Comparison of ENCODE assay signal across 8 mouse cellular contexts in genomic region chr3:129901271-129901809, GRCm38 (mm10). TPM values are rescaled to one million over a fixed set of nuclear protein-coding genes. Genes with fewer than 3 reads are reported as not detected.
DNase-seq lines count a peak whose midpoint lies in the region; ATAC-seq and TF ChIP-seq lines count a peak whose summit lies in the region.

Gene Casp6, plus strand, starts transcription at chr3:129901425.

- H3K4me3 ChIP-seq in heart, embryonic 14.5 days (ENCODE audit: control insufficient read depth in 1 of 2, insufficient read depth in 1 of 2, low read depth in 1 of 2, low read length in 2 of 2), result peak within 1 kb of the TSS; percentile 75 to 95
- peak within 1 kb of the TSS; percentile 69 for H3K4me3 ChIP-seq in kidney, postnatal 0 days (replicated peaks; ENCODE audit: low read depth, low read length)
- peak within 1 kb of the TSS; percentile 72 for H3K4me3 ChIP-seq in liver, embryonic 11.5 days (ENCODE audit: low read depth, low read length)
- peak within 1 kb of the TSS; percentile 45 for H3K4me3 ChIP-seq in myocyte

- DNase-seq in c-Kit-negative CD71-positive TER-119-positive erythroid progenitor cells, embryonic 14.5 days (ENCODE audit: low read depth, low spot score), result peak; percentile 62
- peak; percentile 40 for DNase-seq in fibroblast of lung, adult 2 months (ENCODE audit: low read depth)
- peak; percentile 90 for DNase-seq in kidney, postnatal 0 days (ENCODE audit: low spot score)
- DNase-seq in liver, embryonic 11.5 days (ENCODE audit: low spot score), result peak; percentile 91
- peak; percentile 87 for DNase-seq in splenic B cell, adult 2 months (ENCODE audit: low read depth, low spot score)

- peak; percentile 87 for TF ChIP-seq POLR2A in myocyte (IDR thresholded peaks at IDR 0.05; ENCODE audit: insufficient read length, low read depth)

- TF ChIP-seq CTCF in kidney, postnatal 0 days (IDR thresholded peaks at IDR 0.05; ENCODE audit: low read depth), result no peak

- ATAC-seq in CD4-positive, CD25-positive, alpha-beta regulatory T cell, adult 4 months, result peak; percentile 97
- peak; percentile 86 for ATAC-seq in heart, embryonic 14.5 days (ENCODE audit: insufficient number of reproducible peaks, insufficient read depth, low FRiP score, low read depth)
- ATAC-seq in kidney, postnatal 0 days (replicated peaks; ENCODE audit: low FRiP score, low read depth), result peak; percentile 90
- peak; percentile 90 for ATAC-seq in liver, embryonic 11.5 days (replicated peaks; ENCODE audit: low FRiP score)

- peaks cover 13% of the 10 kb centered on the region for H3K36me3 ChIP-seq in heart, embryonic 14.5 days (ENCODE audit: control insufficient read depth, insufficient read depth, low read length)
- H3K36me3 ChIP-seq in kidney, postnatal 0 days (ENCODE audit: insufficient read depth, low read length), result 0 out of 2 replicates have a peak, but pooled peaks cover 4% of the 10 kb centered on the region
- peaks cover 3% of the 10 kb centered on the region; the same call in 1 of the 2 replicates for H3K36me3 ChIP-seq in liver, embryonic 11.5 days (ENCODE audit: control insufficient read depth, insufficient read depth, low read length)
- H3K36me3 ChIP-seq in myocyte (ENCODE audit: control insufficient read depth, insufficient read depth), result no peaks in the 10 kb centered on the region
- H3K36me3 ChIP-seq in splenic B cell, adult 2 months (ENCODE audit: control insufficient read depth, insufficient read depth, low read length, poor library complexity, severe bottlenecking), result no peaks in the 10 kb centered on the region

- H3K27ac ChIP-seq in heart, embryonic 14.5 days (replicated peaks in 1 of 2; ENCODE audit: control insufficient read depth in 1 of 2, insufficient read depth in 1 of 2, low read depth in 2 of 2, low read length in 2 of 2), result peak within 1 kb of the TSS; percentile 81 to 83
- H3K27ac ChIP-seq in kidney, postnatal 0 days, result peak within 1 kb of the TSS; percentile 73
- H3K27ac ChIP-seq in liver, embryonic 11.5 days (ENCODE audit: low read depth, low read length), result peak within 1 kb of the TSS; percentile 60; the same call in 1 of the 2 replicates

- WGBS in heart, embryonic 14.5 days, result under 1% methylated on average over 34 of the region's 34 CpGs
- WGBS in kidney, postnatal 0 days, result 0% methylated on average over 34 of the region's 34 CpGs
- WGBS in liver, embryonic 11.5 days, result under 1% methylated on average over 34 of the region's 34 CpGs

- H3K4me1 ChIP-seq in heart, embryonic 14.5 days (ENCODE audit: control insufficient read depth in 2 of 2, insufficient read depth in 2 of 2, low read length in 2 of 2), result peaks cover 11 to 13% of the 10 kb centered on the region in 2 experiments
- H3K4me1 ChIP-seq in kidney, postnatal 0 days (replicated peaks; ENCODE audit: insufficient read depth, low read length), result 0 out of 2 replicates have a peak, but pooled peaks cover 6% of the 10 kb centered on the region
- peaks cover 29% of the 10 kb centered on the region for H3K4me1 ChIP-seq in liver, embryonic 11.5 days (replicated peaks; ENCODE audit: control insufficient read depth, insufficient read depth, low read length)

- peak within 1 kb of the TSS; percentile 77 for H3K9ac ChIP-seq in heart, embryonic 14.5 days (ENCODE audit: low read length)
- H3K9ac ChIP-seq in kidney, postnatal 0 days (ENCODE audit: low read depth, low read length), result peak within 1 kb of the TSS; percentile 68
- peak within 1 kb of the TSS; percentile 79 for H3K9ac ChIP-seq in liver, embryonic 11.5 days (ENCODE audit: low read depth, low read length)

- no peaks in the 10 kb centered on the region for H3K79me2 ChIP-seq in myocyte (ENCODE audit: control insufficient read depth, insufficient read depth)

- no peaks in the 10 kb centered on the region for H3K27me3 ChIP-seq in heart, embryonic 14.5 days (ENCODE audit: control insufficient read depth, insufficient read depth, low read length)
- no peaks in the 10 kb centered on the region for H3K27me3 ChIP-seq in kidney, postnatal 0 days (ENCODE audit: insufficient read depth, low read length)
- H3K27me3 ChIP-seq in liver, embryonic 11.5 days (replicated peaks; ENCODE audit: control insufficient read depth, insufficient read depth, low read length), result no peaks in the 10 kb centered on the region
- H3K27me3 ChIP-seq in myocyte (ENCODE audit: control insufficient read depth, insufficient read depth, insufficient read length), result no peaks in the 10 kb centered on the region
- H3K27me3 ChIP-seq in splenic B cell, adult 2 months (ENCODE audit: control insufficient read depth, insufficient read depth, low read length, poor library complexity, severe bottlenecking), result no peaks in the 10 kb centered on the region

- peak within 1 kb of the TSS; percentile 67 for H3K4me2 ChIP-seq in heart, embryonic 14.5 days (ENCODE audit: low read length)
- peak within 1 kb of the TSS; percentile 83 for H3K4me2 ChIP-seq in kidney, postnatal 0 days (ENCODE audit: low read length)
- peak within 1 kb of the TSS; percentile 86 for H3K4me2 ChIP-seq in liver, embryonic 11.5 days
- H3K4me2 ChIP-seq in myocyte (ENCODE audit: low read depth), result peak within 1 kb of the TSS; percentile 84

- H3ac ChIP-seq in myocyte (ENCODE audit: control insufficient read depth, insufficient read length), result no peak within 1 kb of the TSS

- no peaks in the 10 kb centered on the region for H3K9me3 ChIP-seq in heart, embryonic 14.5 days (ENCODE audit: control insufficient read depth, low read length)
- H3K9me3 ChIP-seq in kidney, postnatal 0 days (replicated peaks; ENCODE audit: low read length), result no peaks in the 10 kb centered on the region
- H3K9me3 ChIP-seq in liver, embryonic 11.5 days (ENCODE audit: control insufficient read depth, low read length), result no peaks in the 10 kb centered on the region

TF ChIP-seq in myocyte, 11 proteins besides CTCF, POLR2A, EP300 and RAD21:
- TF ChIP-seq SRF (IDR thresholded peaks at IDR 0.05; ENCODE audit: control insufficient read depth, insufficient read length, low read depth), result peak; percentile 6
- TF ChIP-seq POLR2AphosphoS2 (IDR thresholded peaks at IDR 0.05; ENCODE audit: insufficient read length, low read depth), result peak; percentile 92
- no peak for TF ChIP-seq MYOD1 (IDR thresholded peaks at IDR 0.05; ENCODE audit: control insufficient read depth in 1 of 3, insufficient read length in 2 of 3, low read depth in 2 of 3)

RNA-seq across cellular contexts. Expression of gene Casp6, which starts in this region (rescaled TPM):
- 10 to 100 TPM; 61.7 to 71.8 TPM for polyA plus RNA-seq in CD4-positive, CD25-positive, alpha-beta regulatory T cell, adult 4 months (2017; shearing (Covaris generic))
- 66.4 and 74.2 TPM in 2 replicates for polyA plus RNA-seq in heart, embryonic 14.5 days (2014; fragmentation: Nextera tagmentation; extraction: Ambion mirVana)
- 80.6 and 81.2 TPM in 2 replicates for polyA plus RNA-seq in kidney, postnatal 0 days (2015; fragmentation: Nextera tagmentation; extraction: Ambion mirVana)
- 80.7 and 82.4 TPM in 2 replicates for polyA plus RNA-seq in liver, embryonic 11.5 days (2014; fragmentation: Nextera tagmentation; extraction: Ambion mirVana)
- polyA plus RNA-seq in myocyte (2012; fragmentation: generic; extraction: Trizol), result 12.7 TPM

Comparison
In these comparisons a context has a peak if more than half of its experiments do, and no peak if none do; other contexts are left out.
1. Peak in every context shown above with its lines: DNase-seq, ATAC-seq, H3K4me3 ChIP-seq and H3K27ac ChIP-seq.
2. DNase-seq: peak in every context shown above with its lines; median percentile 91 in liver, embryonic 11.5 days; 90 in kidney, postnatal 0 days; 87 in splenic B cell, adult 2 months; 62 in c-Kit-negative CD71-positive TER-119-positive erythroid progenitor cells, embryonic 14.5 days; 40 in fibroblast of lung, adult 2 months.